ENCODE assay signal across 8 mouse cellular contexts in genomic region chr10:80999362-81000196, GRCm38 (mm10). TPM values are rescaled to one million over a fixed set of nuclear protein-coding genes. Genes with fewer than 3 reads are reported as not detected.
A peak's percentile ranks its signal among the peaks of the same experiment; 100 is the strongest.
DNase-seq lines count a peak whose midpoint lies in the region; ATAC-seq and TF ChIP-seq lines count a peak whose summit lies in the region.

No protein-coding gene starts in this region.

- H3K27me3 ChIP-seq in G1E (ENCODE audit: insufficient read depth, low read length) = peaks cover 29% of the 10 kb centered on the region; the same call in 1 of the 2 replicates
- no peaks in the 10 kb centered on the region for H3K27me3 ChIP-seq in forebrain, embryonic 16.5 days (replicated peaks; ENCODE audit: control insufficient read depth, insufficient read depth, low read length)

- TF ChIP-seq CTCF in G1E (IDR thresholded peaks at IDR 0.05; ENCODE audit: low read depth, low read length) = peak; percentile 96
- TF ChIP-seq CTCF in layer of hippocampus, adult 2 months (conservative IDR thresholded peaks at IDR 0.05) = peak; percentile 97
- TF ChIP-seq CTCF in lung, adult 2 months (IDR thresholded peaks at IDR 0.05; ENCODE audit: insufficient read depth, low read length) = peak; percentile 88

- peak; percentile 67 for DNase-seq in G1E (ENCODE audit: low spot score)
- peak; percentile 86 for DNase-seq in cerebellum, adult 11-12 months
- peak; percentile 91 for DNase-seq in heart, postnatal 4 days
- peak; percentile 90 to 93 for DNase-seq in layer of hippocampus, adult 2 months (ENCODE audit: low spot score in 2 of 2)
- peak; percentile 84 for DNase-seq in lung, adult 2 months
- DNase-seq in testis, postnatal 14 days (ENCODE audit: low spot score) = peak; percentile 70

- no peak for TF ChIP-seq POLR2A in lung, adult 2 months (IDR thresholded peaks at IDR 0.05; ENCODE audit: borderline replicate concordance, extremely low read depth, low read depth, low read length)

- peaks cover 43% of the 10 kb centered on the region for H3K4me1 ChIP-seq in G1E (ENCODE audit: insufficient read depth, low read depth, low read length)
- H3K4me1 ChIP-seq in forebrain, embryonic 16.5 days (replicated peaks; ENCODE audit: control insufficient read depth, insufficient read depth, low read length) = peaks cover 26% of the 10 kb centered on the region
- H3K4me1 ChIP-seq in lung, adult 2 months (ENCODE audit: control insufficient read depth, insufficient read depth, low read length) = no peaks in the 10 kb centered on the region

- WGBS in forebrain, embryonic 16.5 days = 25% methylated on average over 31 of the region's 37 CpGs
- WGBS in lung, adult 2 months = 26% methylated on average over 37 of the region's 37 CpGs

- peak; percentile 71 for ATAC-seq in G1E (ENCODE audit: extremely low read depth, insufficient number of reproducible peaks, low FRiP score, poor library complexity, severe bottlenecking)
- ATAC-seq in forebrain, embryonic 16.5 days = peak; percentile 78
- ATAC-seq in neutrophil, adult 5-6 weeks (ENCODE audit: extremely low read depth, insufficient number of reproducible peaks, low FRiP score, poor library complexity, severe bottlenecking) = peak; percentile 73

- peak overlapping the region; percentile 44 for H3K4me2 ChIP-seq in forebrain, embryonic 16.5 days (ENCODE audit: low read length)

- no peak overlapping the region for H3K27ac ChIP-seq in forebrain, embryonic 16.5 days (ENCODE audit: low read length)
- H3K27ac ChIP-seq in layer of hippocampus, adult 2 months = peak overlapping the region; percentile 98

- no peaks in the 10 kb centered on the region for H3K36me3 ChIP-seq in G1E (replicated peaks)
- H3K36me3 ChIP-seq in forebrain, embryonic 16.5 days (ENCODE audit: control insufficient read depth, insufficient read depth) = no peaks in the 10 kb centered on the region

- H3K9me3 ChIP-seq in G1E (replicated peaks) = no peaks in the 10 kb centered on the region
- no peaks in the 10 kb centered on the region for H3K9me3 ChIP-seq in forebrain, embryonic 16.5 days (ENCODE audit: control insufficient read depth, low read length)

- peak overlapping the region; percentile 63; the same call in 1 of the 2 replicates for H3K4me3 ChIP-seq in G1E (ENCODE audit: low read depth, low read length)
- peak overlapping the region; percentile 4; the same call in 1 of the 2 replicates for H3K4me3 ChIP-seq in forebrain, embryonic 16.5 days (replicated peaks; ENCODE audit: low read length)
- H3K4me3 ChIP-seq in layer of hippocampus, adult 2 months = peak overlapping the region; percentile 29; the same call in 1 of the 2 replicates
- H3K4me3 ChIP-seq in lung, adult 2 months (replicated peaks; ENCODE audit: extremely low read depth, low read depth, low read length) = no peak overlapping the region

- H3K9ac ChIP-seq in forebrain, embryonic 16.5 days (replicated peaks; ENCODE audit: low read depth, low read length) = 0 out of 2 replicates have a peak overlapping the region, but pooled peaks have one; percentile 7

RNA-seq across cellular contexts. Expression of gene Gng7, which starts 15.2 kb away (rescaled TPM):
- total RNA-seq in G1E (2014; fragmentation: Nextera tagmentation) (0.90 and 1.7 TPM in 2 replicates), G1E (2017) (0.33 and 0.58 TPM in 2 replicates)
- 0.65 and 0.87 TPM in 2 replicates for polyA plus RNA-seq in G1E (2012)
- 41.0 and 47.4 TPM in 2 replicates for polyA plus RNA-seq in forebrain, embryonic 16.5 days (2015; fragmentation: Nextera tagmentation; extraction: Ambion mirVana)
- under 1 TPM; 0.38 to 0.47 TPM for total RNA-seq in heart, postnatal 4 days (2021)
- total RNA-seq in layer of hippocampus, adult 2 months (2021) = 100 to 1,000 TPM; 161 to 176 TPM
- 2.6 and 3.0 TPM in 2 replicates for polyA plus RNA-seq in lung, adult 2 months (2012; rRNA removed)
- not detected in 2 replicates for total RNA-seq in neutrophil, adult 5-6 weeks (2017)

RNA-seq across cellular contexts. Expression of gene Diras1, which starts 25.9 kb away (rescaled TPM):
- total RNA-seq in G1E (2014; fragmentation: Nextera tagmentation) = not detected in 2 replicates
- 0.44 TPM in 1 of 2 replicates, not detected in the other for total RNA-seq in G1E (2017)
- 0.02 TPM in 1 of 2 replicates, not detected in the other for polyA plus RNA-seq in G1E (2012)
- polyA plus RNA-seq in forebrain, embryonic 16.5 days (2015; fragmentation: Nextera tagmentation; extraction: Ambion mirVana) = 37.6 and 45.4 TPM in 2 replicates
- total RNA-seq in heart, postnatal 4 days (2021) = not detected
- 100 to 1,000 TPM in 1 of 2 experiments, 10 to 100 TPM in 1; 95.2 to 100 TPM for total RNA-seq in layer of hippocampus, adult 2 months (2021)
- 0.03 TPM in 1 of 2 replicates, not detected in the other for polyA plus RNA-seq in lung, adult 2 months (2012; rRNA removed)
- not detected in 2 replicates for total RNA-seq in neutrophil, adult 5-6 weeks (2017)

RNA-seq across cellular contexts. Expression of gene Slc39a3, which starts 37.6 kb away (rescaled TPM):
- total RNA-seq in G1E (2014; fragmentation: Nextera tagmentation) = 2.8 and 3.4 TPM in 2 replicates
- total RNA-seq in G1E (2017) = 7.4 and 9.9 TPM in 2 replicates
- polyA plus RNA-seq in G1E (2012) = 8.2 and 9.6 TPM in 2 replicates
- 48.1 and 54.0 TPM in 2 replicates for polyA plus RNA-seq in forebrain, embryonic 16.5 days (2015; fragmentation: Nextera tagmentation; extraction: Ambion mirVana)
- 1 to 10 TPM; 7.6 to 7.8 TPM for total RNA-seq in heart, postnatal 4 days (2021)
- 10 to 100 TPM; 60.8 to 66.1 TPM for total RNA-seq in layer of hippocampus, adult 2 months (2021)
- 44.2 and 46.9 TPM in 2 replicates for polyA plus RNA-seq in lung, adult 2 months (2012; rRNA removed)
- total RNA-seq in neutrophil, adult 5-6 weeks (2017) = 8.6 and 19.5 TPM in 2 replicates

Comparison
In these comparisons a context has a peak if more than half of its experiments do, and no peak if none do; other contexts are left out.
1. RNA of gene Gng7, which starts 15.2 kb away (total RNA-seq): 161 to 176 TPM in layer of hippocampus, adult 2 months; 0.33 to 1.7 TPM in G1E, 0.38 to 0.47 TPM in heart, postnatal 4 days and not detected in neutrophil, adult 5-6 weeks; every median in the first group is over 10 times any median in the second.
2. RNA of gene Diras1, which starts 25.9 kb away (total RNA-seq): 95.2 to 100 TPM in layer of hippocampus, adult 2 months; 0.44 TPM in G1E, not detected in heart, postnatal 4 days and not detected in neutrophil, adult 5-6 weeks; every median in the first group is over 10 times any median in the second.
3. Peak in every context shown above with its lines, with median percentiles within 50 percentile points of each other: ATAC-seq, DNase-seq and CTCF ChIP-seq.